18 mouse cellular contexts compared by ENCODE assay signal in the genomic region with DNA sequence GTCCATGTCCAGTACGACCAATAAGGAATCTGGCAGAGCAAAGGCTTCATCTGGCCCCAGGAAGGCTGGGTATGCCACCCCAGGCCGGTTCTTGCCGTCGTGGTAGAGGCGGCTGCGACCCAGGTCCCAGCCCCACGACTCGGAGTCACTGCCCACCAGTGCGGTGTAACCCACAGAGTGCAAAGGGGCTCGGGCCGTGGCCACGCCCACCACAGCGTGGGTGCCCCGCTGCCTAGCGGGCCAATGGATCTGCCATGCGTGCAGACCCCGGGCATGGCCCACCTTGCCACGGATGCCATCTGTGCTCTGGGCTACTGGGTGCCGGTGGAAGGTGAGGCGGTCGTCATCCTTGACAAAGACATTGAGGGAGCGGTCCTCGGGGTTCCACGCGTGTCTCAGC. TPM values are rescaled to one million over a fixed set of nuclear protein-coding genes. Genes with fewer than 3 reads are reported as not detected.
DNase-seq lines count a peak whose midpoint lies in the region; ATAC-seq and TF ChIP-seq lines count a peak whose summit lies in the region.
"Had no signal": no experiment of that assay in that cellular context is flagged by ENCODE, and none has a peak within 500 bp of the region (broad histone marks: within the 10 kb centered on the region; RNA-seq: fewer than 3 reads in every experiment).

No protein-coding gene starts in this region.

- WGBS in heart, embryonic 12.5 days = 94% methylated on average over 25 of the region's 25 CpGs
- WGBS in limb, embryonic 11.5 days = 94% methylated on average over 25 of the region's 25 CpGs
- WGBS in limb, embryonic 10.5 days = 96% methylated on average over 25 of the region's 25 CpGs
- WGBS in embryonic facial prominence, embryonic 12.5 days = 95% methylated on average over 25 of the region's 25 CpGs

- no peak for TF ChIP-seq CTCF in E14TG2a.4 (conservative IDR thresholded peaks at IDR 0.05; ENCODE audit: low read length)

- peaks cover 48% of the 10 kb centered on the region for H3K4me1 ChIP-seq in heart, embryonic 12.5 days (replicated peaks)
- H3K4me1 ChIP-seq in limb, embryonic 11.5 days (ENCODE audit: control insufficient read depth, insufficient read depth, low read length) = peaks cover 8% of the 10 kb centered on the region; the same call in 1 of the 2 replicates
- peaks cover 35% of the 10 kb centered on the region for H3K4me1 ChIP-seq in limb, embryonic 10.5 days
- peaks cover 23% of the 10 kb centered on the region for H3K4me1 ChIP-seq in E14TG2a.4 (replicated peaks; ENCODE audit: low read depth, low read length)
- H3K4me1 ChIP-seq in embryonic facial prominence, embryonic 12.5 days = peaks cover 9% of the 10 kb centered on the region

- no peaks in the 10 kb centered on the region for H3K9me3 ChIP-seq in heart, embryonic 12.5 days (replicated peaks)
- no peaks in the 10 kb centered on the region for H3K9me3 ChIP-seq in limb, embryonic 11.5 days (ENCODE audit: control insufficient read depth, low read length)
- H3K9me3 ChIP-seq in limb, embryonic 10.5 days (replicated peaks) = no peaks in the 10 kb centered on the region
- H3K9me3 ChIP-seq in E14TG2a.4 (ENCODE audit: low read length) = no peaks in the 10 kb centered on the region
- H3K9me3 ChIP-seq in embryonic facial prominence, embryonic 12.5 days = no peaks in the 10 kb centered on the region
- H3K9me3 ChIP-seq: forebrain, embryonic 15.5 days; hindbrain, embryonic 13.5 days; intestine, embryonic 15.5 days had no signal

- H3K4me2 ChIP-seq in heart, embryonic 12.5 days = no peak overlapping the region
- H3K4me2 ChIP-seq in limb, embryonic 11.5 days (ENCODE audit: low read depth, severe bottlenecking) = no peak overlapping the region
- H3K4me2 ChIP-seq in embryonic facial prominence, embryonic 12.5 days (replicated peaks) = no peak overlapping the region
- H3K4me2 ChIP-seq: forebrain, embryonic 15.5 days; hindbrain, embryonic 13.5 days; intestine, embryonic 15.5 days had no signal

- no peak overlapping the region for H3K4me3 ChIP-seq in heart, embryonic 12.5 days
- no peak overlapping the region for H3K4me3 ChIP-seq in limb, embryonic 11.5 days (ENCODE audit: low read depth, low read length)
- H3K4me3 ChIP-seq in limb, embryonic 10.5 days = no peak overlapping the region
- H3K4me3 ChIP-seq in E14TG2a.4 (replicated peaks; ENCODE audit: low read length) = peak overlapping the region; percentile 72
- no peak overlapping the region for H3K4me3 ChIP-seq in embryonic facial prominence, embryonic 12.5 days
- H3K4me3 ChIP-seq: forebrain, embryonic 15.5 days; hindbrain, embryonic 13.5 days; intestine, embryonic 15.5 days had no signal

- no peaks in the 10 kb centered on the region for H3K27me3 ChIP-seq in heart, embryonic 12.5 days (replicated peaks)
- no peaks in the 10 kb centered on the region for H3K27me3 ChIP-seq in limb, embryonic 11.5 days (ENCODE audit: control insufficient read depth, insufficient read depth, low read length)
- H3K27me3 ChIP-seq in limb, embryonic 10.5 days (ENCODE audit: low read depth, poor library complexity, severe bottlenecking) = no peaks in the 10 kb centered on the region
- peaks cover 32% of the 10 kb centered on the region for H3K27me3 ChIP-seq in E14TG2a.4 (ENCODE audit: insufficient read depth, low read length)
- no peaks in the 10 kb centered on the region for H3K27me3 ChIP-seq in embryonic facial prominence, embryonic 12.5 days
- H3K27me3 ChIP-seq: forebrain, embryonic 15.5 days; hindbrain, embryonic 13.5 days; intestine, embryonic 15.5 days had no signal

- intact Hi-C loops in heart, postnatal 36 days (cut with DNase I) = no loop called here

- H3K27ac ChIP-seq in heart, embryonic 12.5 days (ENCODE audit: poor library complexity, severe bottlenecking) = no peak overlapping the region
- no peak overlapping the region for H3K27ac ChIP-seq in limb, embryonic 11.5 days (replicated peaks; ENCODE audit: low read depth, low read length)
- no peak overlapping the region for H3K27ac ChIP-seq in limb, embryonic 10.5 days
- H3K27ac ChIP-seq in embryonic facial prominence, embryonic 12.5 days = no peak overlapping the region
- H3K27ac ChIP-seq: forebrain, embryonic 15.5 days; hindbrain, embryonic 13.5 days; hindbrain, postnatal 0 days; intestine, embryonic 15.5 days had no signal

- ATAC-seq in heart, embryonic 12.5 days (ENCODE audit: insufficient number of reproducible peaks, low FRiP score) = peak; percentile 22; the same call in 1 of the 2 replicates
- peak; percentile 62; the same call in 1 of the 2 replicates for ATAC-seq in limb, embryonic 11.5 days (ENCODE audit: insufficient number of reproducible peaks, low FRiP score, low TSS enrichment, low read depth)
- ATAC-seq in embryonic facial prominence, embryonic 12.5 days (ENCODE audit: insufficient number of reproducible peaks, insufficient read depth, low FRiP score, low TSS enrichment) = peak; percentile 24; the same call in 1 of the 2 replicates
- no peak for ATAC-seq in inflammation-experienced regulatory T-cells, adult 6 months
- ATAC-seq: forebrain, embryonic 15.5 days; hindbrain, postnatal 0 days; intestine, embryonic 15.5 days had no signal

- H3K36me3 ChIP-seq in heart, embryonic 12.5 days = peaks cover 12% of the 10 kb centered on the region
- H3K36me3 ChIP-seq in limb, embryonic 11.5 days (ENCODE audit: control insufficient read depth, insufficient read depth, low read length) = peaks cover 3% of the 10 kb centered on the region; the same call in 1 of the 2 replicates
- peaks cover 48% of the 10 kb centered on the region for H3K36me3 ChIP-seq in limb, embryonic 10.5 days
- H3K36me3 ChIP-seq in E14TG2a.4 (ENCODE audit: insufficient read depth, low read length) = no peaks in the 10 kb centered on the region
- peaks cover 9% of the 10 kb centered on the region; the same call in 1 of the 2 replicates for H3K36me3 ChIP-seq in embryonic facial prominence, embryonic 12.5 days
- H3K36me3 ChIP-seq: forebrain, embryonic 15.5 days; G1E; intestine, embryonic 15.5 days had no signal

- H3K9ac ChIP-seq in heart, embryonic 12.5 days = no peak overlapping the region
- H3K9ac ChIP-seq in limb, embryonic 11.5 days (ENCODE audit: low read length) = no peak overlapping the region
- no peak overlapping the region for H3K9ac ChIP-seq in embryonic facial prominence, embryonic 12.5 days
- H3K9ac ChIP-seq: forebrain, embryonic 15.5 days; hindbrain, embryonic 13.5 days; intestine, embryonic 15.5 days had no signal

- no peak for DNase-seq in heart, postnatal 36 days
- DNase-seq in limb, embryonic 11.5 days (ENCODE audit: low spot score) = no peak
- DNase-seq in limb, embryonic 10.5 days (ENCODE audit: low spot score) = no peak
- DNase-seq: adrenal gland, postnatal 14 days; cerebellum, adult 11-12 months; cerebellum, adult 9-10 months; cerebellum, postnatal 25 days; gastrocnemius, postnatal 36 days; heart, adult 11 months had no signal

RNA-seq across cellular contexts. Expression of a gene that starts 22.9 kb away (rescaled TPM):
- polyA plus RNA-seq in heart, embryonic 12.5 days (2016; fragmentation: Nextera tagmentation; extraction: Ambion mirVana) = 66.1 and 67.6 TPM in 2 replicates
- 1 to 10 TPM; 5.1 to 6.1 TPM for total RNA-seq in heart, postnatal 36 days (2021)
- polyA plus RNA-seq in limb, embryonic 11.5 days (2014; fragmentation: Nextera tagmentation; extraction: Ambion mirVana) = 44.5 and 45.8 TPM in 2 replicates
- 70.3 and 80.6 TPM in 2 replicates for polyA plus RNA-seq in limb, embryonic 10.5 days (2016; fragmentation: Nextera tagmentation; extraction: Ambion mirVana)
- 35.2 and 36.8 TPM in 2 replicates for polyA plus RNA-seq in embryonic facial prominence, embryonic 12.5 days (2016; fragmentation: Nextera tagmentation; extraction: Ambion mirVana)
- under 1 TPM in 1 of 3 experiments, not detected in 2; 0.16 TPM for polyA plus RNA-seq in inflammation-experienced regulatory T-cells, adult 6 months (2017; shearing (Covaris generic))
- total RNA-seq: G1E had no signal
- polyA plus RNA-seq: G1E had no signal

Comparison
In these comparisons a context has a peak if more than half of its experiments do, and no peak if none do; other contexts are left out.
1. RNA of a gene that starts 22.9 kb away (polyA plus RNA-seq): 70.3 to 80.6 TPM in limb, embryonic 10.5 days, 66.1 to 67.6 TPM in heart, embryonic 12.5 days, 44.5 to 45.8 TPM in limb, embryonic 11.5 days and 35.2 to 36.8 TPM in embryonic facial prominence, embryonic 12.5 days; 0.16 TPM in inflammation-experienced regulatory T-cells, adult 6 months; every median in the first group is over 10 times any median in the second.